Mouse (Mus musculus): ENCODE measurements around the gene Tln1. TPM values are rescaled to one million over a fixed set of nuclear protein-coding genes. Genes with fewer than 3 reads are reported as not detected.

The Tln1 gene
- polyA plus RNA-seq, 2 experiments, result 62.4 to 69.4 TPM

GRCm38 (mm10) chr4:43519551-43519950, 42.9 kb downstream of the Tln1 start:
- 19% methylated on average over 10 of the region's 10 CpGs for WGBS
- peaks cover 15% of the 10 kb centered on the region for H3K4me1 ChIP-seq (ENCODE audit: control insufficient read depth, insufficient read depth, low read length)
- H3K9me3 ChIP-seq (ENCODE audit: control insufficient read depth, low read length), result no peaks in the 10 kb centered on the region
- DNase-seq (ENCODE audit: low spot score), result no peak
- no peak for ATAC-seq (ENCODE audit: low FRiP score, low read depth)
- peak overlapping the region; percentile 40; the same call in 1 of the 2 replicates for H3K4me2 ChIP-seq (replicated peaks; ENCODE audit: low read depth, low read length, severe bottlenecking)
- H3K27ac ChIP-seq (replicated peaks; ENCODE audit: low read depth, low read length), result no peak overlapping the region
- no peak overlapping the region for H3K9ac ChIP-seq (ENCODE audit: low read depth, low read length, severe bottlenecking)
- no peak for TF ChIP-seq POLR2A (IDR thresholded peaks at IDR 0.05; ENCODE audit: borderline replicate concordance, extremely low read depth, insufficient read depth, insufficient read length)
- H3K4me3 ChIP-seq (replicated peaks; ENCODE audit: low read length), result peak overlapping the region; percentile 23
- peaks cover 5% of the 10 kb centered on the region; the same call in 1 of the 2 replicates for H3K27me3 ChIP-seq (ENCODE audit: control insufficient read depth, insufficient read depth, low read length)
- peaks cover 26% of the 10 kb centered on the region for H3K36me3 ChIP-seq (ENCODE audit: control insufficient read depth, insufficient read depth, low read length)

DNA sequence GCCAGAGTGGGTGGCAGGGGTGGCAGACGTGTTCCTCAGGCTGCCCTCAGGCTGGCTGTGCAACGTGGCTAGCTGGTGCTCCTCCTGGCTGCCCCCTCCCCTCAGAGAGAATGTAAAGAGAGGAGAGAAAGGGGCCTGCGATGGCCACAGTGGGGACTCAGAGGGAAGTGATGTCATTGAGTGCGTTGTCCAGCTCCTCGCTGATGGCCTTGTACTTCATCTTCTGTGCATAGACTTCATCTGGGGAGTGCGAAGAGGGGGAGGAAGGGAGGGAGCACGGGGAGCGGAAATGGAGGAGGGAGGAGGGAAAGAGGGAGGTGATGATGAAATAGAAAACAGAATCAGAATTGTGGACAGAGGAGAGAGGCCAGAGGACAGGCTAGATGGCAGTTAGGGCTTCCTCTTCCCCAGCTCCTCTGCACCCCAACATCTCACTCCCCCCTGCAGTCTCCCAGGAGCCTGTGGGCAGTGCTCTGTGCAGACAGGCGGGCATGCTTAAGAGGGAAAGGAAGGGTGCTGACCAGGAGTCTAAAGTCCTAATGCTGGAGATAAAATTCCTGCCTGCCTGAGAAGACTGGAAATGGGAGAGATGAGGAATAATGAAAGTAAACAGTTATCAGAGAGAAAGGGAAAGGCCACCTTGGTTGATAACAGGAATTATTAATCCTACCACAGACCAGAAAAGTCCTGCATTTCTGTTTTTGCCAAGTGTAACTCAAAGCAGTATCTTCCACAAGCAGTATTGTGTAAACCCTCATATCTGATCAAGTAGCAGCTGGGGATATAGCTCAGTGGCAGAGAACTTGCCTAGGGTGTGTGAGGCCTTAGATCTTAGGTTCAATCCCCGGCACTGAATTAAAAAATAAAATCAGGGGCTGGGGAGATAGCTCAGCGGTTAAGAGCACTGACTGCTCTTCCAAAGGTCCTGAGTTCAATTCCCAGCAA, 46.5 kb downstream of the Tln1 start:
- Histone ChIP-seq H3K4me3 (replicated peaks; ENCODE audit: low read length) (no peak overlapping the region), H3K4me2 (replicated peaks; ENCODE audit: low read depth, low read length, severe bottlenecking) (no peak overlapping the region), H3K4me1 (ENCODE audit: control insufficient read depth, insufficient read depth, low read length) (peaks cover 8% of the 10 kb centered on the region), H3K36me3 (ENCODE audit: control insufficient read depth, insufficient read depth, low read length) (peaks cover 26% of the 10 kb centered on the region), H3K9me3 (ENCODE audit: control insufficient read depth, low read length) (no peaks in the 10 kb centered on the region), H3K9ac (ENCODE audit: low read depth, low read length, severe bottlenecking) (no peak overlapping the region), H3K27ac (replicated peaks; ENCODE audit: low read depth, low read length) (no peak overlapping the region), H3K27me3 (ENCODE audit: control insufficient read depth, insufficient read depth, low read length) (no peaks in the 10 kb centered on the region)
- TF ChIP-seq POLR2A (IDR thresholded peaks at IDR 0.05; ENCODE audit: borderline replicate concordance, extremely low read depth, insufficient read depth, insufficient read length), result no peak
- WGBS, result 72% methylated on average over 11 of the region's 11 CpGs
- DNase-seq (ENCODE audit: low spot score), result no peak
- no peak for ATAC-seq (ENCODE audit: low FRiP score, low read depth)

GRCm38 (mm10) chr4:43513791-43514190, 48.7 kb downstream of the Tln1 start:
- WGBS, result 57% methylated on average over 4 of the region's 4 CpGs
- Histone ChIP-seq H3K4me1 (ENCODE audit: control insufficient read depth, insufficient read depth, low read length) (peaks cover 7% of the 10 kb centered on the region), H3K9ac (ENCODE audit: low read depth, low read length, severe bottlenecking) (no peak overlapping the region), H3K9me3 (ENCODE audit: control insufficient read depth, low read length) (no peaks in the 10 kb centered on the region), H3K27ac (replicated peaks; ENCODE audit: low read depth, low read length) (no peak overlapping the region), H3K4me3 (replicated peaks; ENCODE audit: low read length) (no peak overlapping the region), H3K4me2 (replicated peaks; ENCODE audit: low read depth, low read length, severe bottlenecking) (no peak overlapping the region), H3K27me3 (ENCODE audit: control insufficient read depth, insufficient read depth, low read length) (no peaks in the 10 kb centered on the region), H3K36me3 (ENCODE audit: control insufficient read depth, insufficient read depth, low read length) (peaks cover 18% of the 10 kb centered on the region)
- ATAC-seq (ENCODE audit: low FRiP score, low read depth) (no peak), DNase-seq (ENCODE audit: low spot score) (no peak)
- TF ChIP-seq POLR2A (IDR thresholded peaks at IDR 0.05; ENCODE audit: borderline replicate concordance, extremely low read depth, insufficient read depth, insufficient read length), result no peak

DNA sequence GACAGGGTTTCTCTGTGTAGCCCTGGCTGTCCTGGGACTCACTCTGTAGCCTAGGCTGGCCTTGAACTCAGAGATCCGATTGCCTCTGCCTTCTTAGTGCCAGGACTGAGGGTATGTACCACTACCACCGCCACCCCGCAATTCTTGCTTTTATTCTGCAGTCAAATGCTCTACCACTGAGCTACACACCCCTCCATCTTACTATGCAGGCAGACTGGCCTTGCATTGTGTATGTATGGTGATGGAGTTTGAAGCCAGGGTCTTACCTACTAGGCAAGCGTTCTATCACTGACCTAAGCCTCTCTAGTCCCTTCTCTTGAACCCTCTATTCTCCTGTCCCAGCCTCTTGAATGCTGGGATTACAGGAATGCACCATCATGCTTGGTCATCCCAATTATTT, 49.2 kb downstream of the Tln1 start:
- Histone ChIP-seq H3K36me3 (ENCODE audit: control insufficient read depth, insufficient read depth, low read length) (peaks cover 16% of the 10 kb centered on the region), H3K27me3 (ENCODE audit: control insufficient read depth, insufficient read depth, low read length) (no peaks in the 10 kb centered on the region), H3K4me1 (ENCODE audit: control insufficient read depth, insufficient read depth, low read length) (peaks cover 11% of the 10 kb centered on the region), H3K4me3 (replicated peaks; ENCODE audit: low read length) (no peak overlapping the region), H3K9me3 (ENCODE audit: control insufficient read depth, low read length) (no peaks in the 10 kb centered on the region), H3K4me2 (replicated peaks; ENCODE audit: low read depth, low read length, severe bottlenecking) (no peak overlapping the region), H3K27ac (replicated peaks; ENCODE audit: low read depth, low read length) (no peak overlapping the region), H3K9ac (ENCODE audit: low read depth, low read length, severe bottlenecking) (no peak overlapping the region)
- ATAC-seq (ENCODE audit: low FRiP score, low read depth) (no peak), DNase-seq (ENCODE audit: low spot score) (no peak)
- 90% methylated on average over 4 of the region's 4 CpGs for WGBS
- no peak for TF ChIP-seq POLR2A (IDR thresholded peaks at IDR 0.05; ENCODE audit: borderline replicate concordance, extremely low read depth, insufficient read depth, insufficient read length)

DNA sequence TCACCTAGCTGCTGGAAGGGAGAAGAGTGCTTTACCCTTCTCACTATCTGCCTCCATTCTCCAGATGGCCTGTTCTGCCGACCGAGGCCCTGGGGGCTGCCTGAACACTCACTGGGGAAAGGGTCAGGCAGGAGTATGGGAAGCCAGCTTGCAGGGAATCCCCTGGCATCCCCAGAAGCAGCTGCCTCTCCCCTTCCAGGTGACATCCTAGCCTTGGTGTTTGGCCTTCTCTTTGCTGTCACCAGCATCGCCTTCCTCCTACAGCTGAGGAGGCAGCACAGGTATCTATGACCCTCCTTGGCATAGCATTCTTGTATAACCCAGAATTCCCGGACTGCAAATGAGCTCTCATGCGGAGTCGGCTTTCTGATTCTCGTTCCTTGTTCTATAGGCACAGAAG, 49.8 kb downstream of the Tln1 start:
- H3K9ac ChIP-seq (ENCODE audit: low read depth, low read length, severe bottlenecking), result no peak overlapping the region
- H3K4me2 ChIP-seq (replicated peaks; ENCODE audit: low read depth, low read length, severe bottlenecking), result no peak overlapping the region
- no peaks in the 10 kb centered on the region for H3K9me3 ChIP-seq (ENCODE audit: control insufficient read depth, low read length)
- H3K36me3 ChIP-seq (ENCODE audit: control insufficient read depth, insufficient read depth, low read length), result peaks cover 10% of the 10 kb centered on the region
- no peak overlapping the region for H3K27ac ChIP-seq (replicated peaks; ENCODE audit: low read depth, low read length)
- no peak for ATAC-seq (ENCODE audit: low FRiP score, low read depth)
- no peak overlapping the region for H3K4me3 ChIP-seq (replicated peaks; ENCODE audit: low read length)
- DNase-seq (ENCODE audit: low spot score), result no peak
- 55% methylated on average over 7 of the region's 7 CpGs for WGBS
- H3K4me1 ChIP-seq (ENCODE audit: control insufficient read depth, insufficient read depth, low read length), result peaks cover 17% of the 10 kb centered on the region
- H3K27me3 ChIP-seq (ENCODE audit: control insufficient read depth, insufficient read depth, low read length), result no peaks in the 10 kb centered on the region
- TF ChIP-seq POLR2A (IDR thresholded peaks at IDR 0.05; ENCODE audit: borderline replicate concordance, extremely low read depth, insufficient read depth, insufficient read length), result no peak
